Mouse (Mus musculus): ENCODE measurements around the gene Scgb1b18. TPM values are rescaled to one million over a fixed set of nuclear protein-coding genes. Genes with fewer than 3 reads are reported as not detected.
"Not testable (repeated sequence)": the region's sequence is repeated elsewhere in the genome, so short reads cannot be mapped to it uniquely, and the experiment has no call there.

The Scgb1b18 gene
- not detected for total RNA-seq (2021)

GRCm38 (mm10) chr7:33185268-33185667, at the start of gene Scgb1b18:
Gene Scgb1b18, plus strand, starts transcription at chr7:33185568.
- not testable (repeated sequence) for DNase-seq

- DNase-seq = not testable (repeated sequence)
Measured at GRCm38 (mm10) chr7:33173764-33174163, 11.6 kb upstream of the Scgb1b18 start, which contains the start of gene Scgb2b18. Gene Scgb2b18, minus strand, starts transcription at chr7:33173864.

Other genes with a start within 250 kb of the Scgb1b18 start
- gene Scgb2b17, start 129.0 kb upstream of the Scgb1b18 start, total RNA-seq (2021) = not detected
- not detected for gene Scgb1b17, start 122.1 kb upstream of the Scgb1b18 start, total RNA-seq (2021)
- gene Scgb2b18, start 11.7 kb upstream of the Scgb1b18 start, total RNA-seq (2021) = not detected
- gene Scgb2b19, start 94.8 kb downstream of the Scgb1b18 start, total RNA-seq (2021) = not detected
- gene Scgb1b19, start 101.7 kb downstream of the Scgb1b18 start, total RNA-seq (2021) = not detected
- not detected for gene Scgb2b20, start 180.8 kb downstream of the Scgb1b18 start, total RNA-seq (2021)
- gene Scgb1b20, start 187.7 kb downstream of the Scgb1b18 start, total RNA-seq (2021) = not detected

Measured in heart, postnatal 4 days (tissue).